Mouse (Mus musculus) layer of hippocampus, adult 9-10 months (tissue): ENCODE data around the gene Ceacam1.
"Not testable (repeated sequence)": the region's sequence is repeated elsewhere in the genome, so short reads cannot be mapped to it uniquely, and the experiment has no call there.

Experiments
- DNase-seq: peaks from one replicate; pipeline ENCODE4 v3.0.0; 2022; ENCODE audit warnings: low spot score

The Ceacam1 gene

GRCm38 (mm10) chr7:25477091-25477751, at the start of gene Ceacam1:
TSS of gene Ceacam1 (minus strand) at chr7:25477603.
- DNase-seq = not testable (repeated sequence)

GRCm38 (mm10) chr7:25516070-25516777, 38.8 kb upstream of the Ceacam1 start:
- DNase-seq = not testable (repeated sequence)

- DNase-seq = peak; percentile 21
These were observed 38.3 kb upstream of the Ceacam1 start for GRCm38 (mm10) chr7:25515667-25516066.

GRCm38 (mm10) chr7:25509925-25510324, 32.5 kb upstream of the Ceacam1 start:
- no peak for DNase-seq

- no peak for DNase-seq
These were observed 17.2 kb upstream of the Ceacam1 start for GRCm38 (mm10) chr7:25494649-25495048.

- not testable (repeated sequence) for DNase-seq
These were observed 13.3 kb upstream of the Ceacam1 start for GRCm38 (mm10) chr7:25490698-25491097.

GRCm38 (mm10) chr7:25489382-25489781, 12.0 kb upstream of the Ceacam1 start:
- DNase-seq = not testable (repeated sequence)

- no peak for DNase-seq
These were observed 8.8 kb upstream of the Ceacam1 start for GRCm38 (mm10) chr7:25486186-25486585.

GRCm38 (mm10) chr7:25485061-25485460, 7.7 kb upstream of the Ceacam1 start:
- DNase-seq = no peak

GRCm38 (mm10) chr7:25483133-25483735, 5.8 kb upstream of the Ceacam1 start:
- no peak for DNase-seq

GRCm38 (mm10) chr7:25480791-25481190, 3.4 kb upstream of the Ceacam1 start:
- DNase-seq = not testable (repeated sequence)

GRCm38 (mm10) chr7:25479440-25479839, 2.0 kb upstream of the Ceacam1 start:
- DNase-seq = peak; percentile 51

GRCm38 (mm10) chr7:25477752-25478093, 320 bp upstream of the Ceacam1 start:
- not testable (repeated sequence) for DNase-seq

GRCm38 (mm10) chr7:25471821-25472220, 5.6 kb downstream of the Ceacam1 start:
- not testable (repeated sequence) for DNase-seq

GRCm38 (mm10) chr7:25465586-25465985, 11.8 kb downstream of the Ceacam1 start:
- not testable (repeated sequence) for DNase-seq

GRCm38 (mm10) chr7:25465010-25465409, 12.4 kb downstream of the Ceacam1 start:
- DNase-seq = no peak

- DNase-seq = not testable (repeated sequence)
These were observed 15.4 kb downstream of the Ceacam1 start for GRCm38 (mm10) chr7:25462033-25462337.

- peak; percentile 54 for DNase-seq
These were observed 15.9 kb downstream of the Ceacam1 start for GRCm38 (mm10) chr7:25461336-25462032.

- no peak for DNase-seq
These were observed 25.3 kb downstream of the Ceacam1 start for GRCm38 (mm10) chr7:25452103-25452502.

GRCm38 (mm10) chr7:25449913-25450890, 27.2 kb downstream of the Ceacam1 start:
- no peak for DNase-seq

- no peak for DNase-seq
These were observed 36.6 kb downstream of the Ceacam1 start for GRCm38 (mm10) chr7:25440816-25441153.
